Mouse (Mus musculus) kidney, postnatal 0 days (tissue): ENCODE measurements around the gene Ddx50. TPM values are rescaled to one million over a fixed set of nuclear protein-coding genes. Genes with fewer than 3 reads are reported as not detected.

ENCODE experiments used
- ATAC-seq: fragments of 200-750 bp; cut with Nextera tagmentation; replicated peaks from 2 replicates; pipeline ENCODE4 v1.8.0; 2017; ENCODE audit warnings: low read depth, moderate number of reproducible peaks, moderate TSS enrichment, moderate library complexity; ENCODE audit not compliant: low FRiP score
- DNase-seq: peaks from one replicate; pipeline ENCODE4 v3.0.0-alpha.2; 2016; ENCODE audit warnings: low spot score
- H3K27ac ChIP-seq: fragments of 300-500 bp; sonication (generic); 2 replicates; pipeline ENCODE4 v1.5.1; 2014; ENCODE audit warnings: mild to moderate bottlenecking
- H3K27me3 ChIP-seq: fragments of 300-500 bp; sonication (generic); 2 replicates; pipeline ENCODE4 v1.6.1; 2014; ENCODE audit warnings: low read length, mixed read lengths; ENCODE audit not compliant: insufficient read depth
- H3K36me3 ChIP-seq: fragments of 300-500 bp; sonication (generic); 2 replicates; pipeline ENCODE4 v1.6.1; 2014; ENCODE audit warnings: low read length, mixed read lengths; ENCODE audit not compliant: insufficient read depth
- H3K4me1 ChIP-seq: fragments of 300-500 bp; sonication (generic); replicated peaks from 2 replicates; pipeline ENCODE4 v1.6.1; 2014; ENCODE audit warnings: antibody characterized with exemption, low read length, mixed read lengths; ENCODE audit not compliant: insufficient read depth
- H3K4me2 ChIP-seq: fragments of 300-500 bp; sonication (generic); 2 replicates; pipeline ENCODE4 v1.6.1; 2014; ENCODE audit warnings: mild to moderate bottlenecking, low read length, moderate library complexity, mixed read lengths
- H3K4me3 ChIP-seq: fragments of 300-500 bp; sonication (generic); replicated peaks from 2 replicates; pipeline ENCODE4 v1.5.1; 2014; ENCODE audit warnings: low read depth, low read length
- H3K9ac ChIP-seq: fragments of 300-500 bp; sonication (generic); 2 replicates; pipeline ENCODE4 v1.6.1; 2014; ENCODE audit warnings: low read depth, low read length
- H3K9me3 ChIP-seq: fragments of 300-500 bp; sonication (generic); replicated peaks from 2 replicates; pipeline ENCODE4 v1.6.1; 2016; ENCODE audit warnings: low read length, inconsistent platforms, mixed read lengths
- CTCF ChIP-seq: IDR thresholded peaks from 2 replicates; pipeline ENCODE4 v1.5.1; 2016; ENCODE audit warnings: antibody characterized with exemption, low read depth, mild to moderate bottlenecking, moderate library complexity
- WGBS: fragments of 180-500 bp; shearing (Covaris S2); extraction: QIAGEN DNeasy Blood & Tissue Kit; methylation state at CpG from one replicate; pipeline ENCODE4 v1.1.7; 2014; 5-methylcytosine and 5-hydroxymethylcytosine counted together
- microRNA-seq: library from miRNA; unstranded; fragments of <30 nt; microRNA quantifications from one replicate; pipeline ENCODE4, GENCODE M21; 2016
- polyA plus RNA-seq: library from polyadenylated mRNA; unstranded; fragments of >200 nt; fragmentation: Nextera tagmentation; extraction: Ambion mirVana; gene quantifications from 2 replicates; pipeline ENCODE4 v1.2.1, GENCODE M21; 2015

Ddx50 gene
- polyA plus RNA-seq, 1 experiment from 2014 or later, result 107 TPM

DNA sequence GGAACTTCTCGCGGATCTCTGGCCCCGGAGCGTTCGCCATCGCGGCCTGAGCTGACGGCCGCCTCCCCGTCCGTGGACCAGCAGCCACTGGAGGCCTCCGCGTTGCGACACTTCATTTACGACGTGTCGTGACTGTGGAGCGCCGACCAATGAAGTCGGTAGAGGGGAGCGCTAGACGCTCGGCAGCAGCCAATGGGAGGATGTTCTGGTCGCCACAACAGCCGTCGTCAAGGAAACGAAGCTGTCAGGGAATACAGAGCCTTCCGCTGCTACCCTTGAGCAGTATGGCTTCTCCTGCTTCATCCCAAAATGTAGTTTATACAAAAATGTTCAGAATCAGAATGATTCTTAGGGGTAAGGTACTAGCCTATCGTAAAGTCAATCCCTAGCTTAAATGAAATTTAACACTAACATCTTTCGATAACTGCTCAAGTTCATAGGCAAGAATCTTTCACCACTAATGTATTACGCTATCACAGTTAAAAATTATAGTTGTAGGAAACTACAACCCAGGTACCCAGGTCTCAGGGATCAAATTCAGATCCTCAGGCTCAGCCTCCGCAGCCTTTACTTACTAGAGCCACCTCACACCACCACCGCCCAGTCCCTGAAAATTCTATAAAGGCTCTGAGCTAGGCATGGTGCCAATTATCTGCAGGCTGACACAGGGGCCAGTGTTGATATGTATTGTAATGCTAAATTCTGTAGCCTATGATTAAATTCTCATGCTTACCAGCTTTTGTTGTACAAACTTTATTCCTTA lies 72.5 kb downstream of the Ddx50 start, which contains the start of gene Kif1bp:
Gene Kif1bp (minus strand): TSS at position 120 of the 763 bp plus-strand sequence.
- TF ChIP-seq CTCF, result no peak
- Histone ChIP-seq H3K27me3 (no peaks in the 10 kb centered on the region), H3K9me3 (no peaks in the 10 kb centered on the region), H3K4me3 (peak within 1 kb of the TSS; percentile 93), H3K9ac (peak within 1 kb of the TSS; percentile 75), H3K4me2 (peak within 1 kb of the TSS; percentile 89), H3K36me3 (peaks cover 34% of the 10 kb centered on the region), H3K4me1 (0 out of 2 replicates have a peak, but pooled peaks cover 3% of the 10 kb centered on the region), H3K27ac (peak within 1 kb of the TSS; percentile 70)
- peak; percentile 100 for ATAC-seq
- DNase-seq, result peak; percentile 99
- WGBS, result 5% methylated on average over 33 of the region's 33 CpGs

DNA sequence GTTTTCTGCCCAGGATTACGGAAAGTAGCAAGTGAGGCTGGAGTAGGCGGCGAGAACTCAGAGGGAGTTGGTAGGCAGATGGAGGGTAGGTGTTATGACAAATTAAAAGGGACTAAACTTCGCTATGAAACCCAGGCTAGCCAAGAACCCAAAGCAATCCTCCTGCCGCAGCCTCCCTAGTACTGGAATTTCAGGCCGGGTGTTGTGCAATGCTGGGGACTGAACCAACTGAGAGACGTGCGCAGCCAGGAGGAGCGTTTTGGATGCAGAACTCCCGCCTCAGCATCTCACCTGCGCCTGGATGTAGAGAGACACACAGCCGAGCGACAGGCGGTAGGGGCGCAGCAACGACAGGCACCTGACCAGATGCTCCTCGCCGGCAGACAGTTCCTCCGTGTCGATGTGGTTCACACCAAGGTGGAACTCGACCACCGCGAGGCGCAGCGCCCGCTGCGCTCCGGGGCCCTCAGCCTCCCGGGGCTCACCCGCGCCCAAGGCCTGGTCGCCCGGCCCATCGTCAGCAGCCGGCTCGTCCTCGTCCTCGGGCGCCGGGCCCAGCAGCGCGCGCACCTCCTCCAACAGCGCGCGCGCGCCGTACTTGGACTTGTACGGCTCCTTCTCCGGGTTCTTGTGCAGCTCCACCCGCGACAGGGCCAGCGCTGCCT lies 73.2 kb downstream of the Ddx50 start:
- Histone ChIP-seq H3K9ac (peak overlapping the region; percentile 75), H3K4me1 (0 out of 2 replicates have a peak, but pooled peaks cover 3% of the 10 kb centered on the region), H3K4me2 (peak overlapping the region; percentile 89), H3K27me3 (no peaks in the 10 kb centered on the region), H3K4me3 (peak overlapping the region; percentile 93), H3K27ac (peak overlapping the region; percentile 70), H3K9me3 (no peaks in the 10 kb centered on the region), H3K36me3 (peaks cover 33% of the 10 kb centered on the region; the same call in 1 of the 2 replicates)
- peak; percentile 80 for ATAC-seq
- no peak for TF ChIP-seq CTCF
- 1% methylated on average over 52 of the region's 54 CpGs for WGBS
- DNase-seq, result peak; percentile 26

DNA sequence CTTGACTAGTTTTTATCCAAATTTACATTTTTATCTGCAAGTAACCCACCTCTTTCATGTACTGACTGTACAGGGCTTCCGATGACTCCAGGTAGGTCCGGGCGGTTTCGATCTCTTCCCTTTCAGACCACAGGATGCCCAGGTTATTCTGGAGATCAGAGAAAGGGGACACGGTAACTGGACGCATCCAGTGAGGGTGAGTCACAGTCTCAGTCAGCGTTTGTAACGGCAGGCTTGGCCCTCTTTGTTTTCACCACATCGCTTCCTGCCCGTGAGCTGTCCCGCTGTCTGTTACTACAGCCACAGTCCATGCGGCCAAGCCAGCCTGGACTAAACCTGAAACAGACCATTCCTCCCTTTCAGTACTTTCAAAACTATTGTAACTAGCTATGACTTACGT lies 76.0 kb downstream of the Ddx50 start:
- Histone ChIP-seq H3K27me3 (no peaks in the 10 kb centered on the region), H3K27ac (no peak overlapping the region), H3K4me3 (no peak overlapping the region), H3K4me1 (0 out of 2 replicates have a peak, but pooled peaks cover 3% of the 10 kb centered on the region), H3K36me3 (peaks cover 30% of the 10 kb centered on the region), H3K9ac (no peak overlapping the region), H3K9me3 (no peaks in the 10 kb centered on the region), H3K4me2 (no peak overlapping the region)
- DNase-seq (no peak), ATAC-seq (no peak)
- no peak for TF ChIP-seq CTCF
- 93% methylated on average over 13 of the region's 13 CpGs for WGBS

DNA sequence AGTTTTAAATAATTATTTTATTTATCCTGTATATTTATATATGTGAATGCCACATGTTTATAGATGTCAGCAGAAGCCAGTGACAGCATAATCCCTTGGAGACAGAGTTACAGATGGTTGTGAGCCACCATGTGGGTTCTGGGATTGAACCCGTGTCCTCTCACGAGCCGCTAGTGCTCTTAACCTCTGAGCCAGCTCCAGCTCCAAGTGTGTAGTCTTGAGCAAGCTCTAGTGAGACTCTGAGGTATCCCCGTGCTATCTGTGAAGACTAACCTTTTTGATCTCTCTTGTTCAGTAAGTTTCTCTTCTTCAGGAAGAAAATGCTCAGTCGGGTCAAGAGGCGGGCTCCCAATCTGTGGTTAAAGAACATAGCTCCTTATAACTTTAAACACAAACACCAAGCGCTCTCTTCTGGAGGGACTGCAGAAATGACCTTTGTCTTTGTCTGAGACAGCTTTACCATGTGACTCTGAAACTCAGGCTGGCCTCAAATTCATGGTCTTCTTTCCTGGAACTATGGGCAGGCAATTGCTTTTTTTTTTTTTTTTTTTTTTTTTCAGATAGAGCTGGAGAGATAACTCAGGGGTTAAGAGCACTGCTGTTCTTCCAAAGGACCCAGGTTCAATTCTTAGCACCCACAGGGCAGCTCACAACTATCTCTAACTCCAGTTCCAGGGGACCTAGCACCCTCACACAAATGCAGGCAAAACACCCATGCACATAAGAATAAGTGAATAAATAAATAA lies 80.7 kb downstream of the Ddx50 start:
- 92% methylated on average over 7 of the region's 7 CpGs for WGBS
- Histone ChIP-seq H3K36me3 (peaks cover 57% of the 10 kb centered on the region), H3K9me3 (no peaks in the 10 kb centered on the region), H3K4me1 (no peaks in the 10 kb centered on the region), H3K9ac (no peak overlapping the region), H3K4me2 (no peak overlapping the region), H3K4me3 (no peak overlapping the region), H3K27me3 (no peaks in the 10 kb centered on the region), H3K27ac (no peak overlapping the region)
- no peak for TF ChIP-seq CTCF
- DNase-seq (no peak), ATAC-seq (no peak)

DNA sequence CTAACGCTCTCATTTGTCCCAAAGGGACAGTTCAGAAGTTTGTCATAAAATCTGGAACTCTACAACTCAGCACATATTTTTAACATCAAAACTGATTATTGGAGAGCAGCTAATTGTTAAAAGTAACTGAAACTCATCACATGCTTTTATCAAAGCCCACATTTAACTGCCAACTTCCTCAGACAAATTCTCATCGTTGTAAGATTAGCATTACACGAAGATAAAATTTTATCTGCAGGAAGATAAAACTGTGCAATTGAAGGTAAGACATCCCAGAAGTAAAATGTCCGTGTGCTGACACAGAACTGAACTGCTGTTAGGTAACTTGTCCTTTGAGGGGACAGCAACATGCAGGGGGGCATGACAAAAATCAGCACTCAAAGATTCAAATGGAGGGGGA lies 82.2 kb downstream of the Ddx50 start:
- Histone ChIP-seq H3K4me1 (no peaks in the 10 kb centered on the region), H3K4me3 (no peak overlapping the region), H3K9ac (no peak overlapping the region), H3K4me2 (no peak overlapping the region), H3K36me3 (peaks cover 60% of the 10 kb centered on the region), H3K9me3 (no peaks in the 10 kb centered on the region), H3K27me3 (no peaks in the 10 kb centered on the region), H3K27ac (no peak overlapping the region)
- no peak for TF ChIP-seq CTCF
- 90% methylated on average over 4 of the region's 4 CpGs for WGBS
- ATAC-seq (no peak), DNase-seq (no peak)

Small RNAs within 50 kb of the gene (microRNA-seq; reads per million reads assigned to microRNA genes)
- gene Mir7215, result not detected

Other genes starting within 250 kb of the Ddx50 start
- 2.6 and 3.1 TPM in 2 replicates for gene Hkdc1, start 228.7 kb downstream of the Ddx50 start, polyA plus RNA-seq
- gene 4930507D05Rik, start 201.7 kb downstream of the Ddx50 start, polyA plus RNA-seq, result 0.45 and 0.53 TPM in 2 replicates
- gene Supv3l1, start 201.5 kb downstream of the Ddx50 start, polyA plus RNA-seq, result 21.6 and 22.7 TPM in 2 replicates
- 79.1 and 84.6 TPM in 2 replicates for gene Vps26a, start 164.4 kb downstream of the Ddx50 start, polyA plus RNA-seq
- gene Srgn, start 123.8 kb downstream of the Ddx50 start, polyA plus RNA-seq, result 36.6 and 45.1 TPM in 2 replicates
- gene Kif1bp, start 72.8 kb downstream of the Ddx50 start, polyA plus RNA-seq, result 29.1 and 33.8 TPM in 2 replicates
- 15.7 and 16.6 TPM in 2 replicates for gene Ddx21, start 48.9 kb downstream of the Ddx50 start, polyA plus RNA-seq
- gene Stox1, start 74.9 kb upstream of the Ddx50 start, polyA plus RNA-seq, result 1.7 TPM in 2 replicates
- 84.2 and 91.3 TPM in 2 replicates for gene Ccar1, start 141.1 kb upstream of the Ddx50 start, polyA plus RNA-seq